8 mouse cellular contexts compared by ENCODE assay signal in the genomic region with DNA sequence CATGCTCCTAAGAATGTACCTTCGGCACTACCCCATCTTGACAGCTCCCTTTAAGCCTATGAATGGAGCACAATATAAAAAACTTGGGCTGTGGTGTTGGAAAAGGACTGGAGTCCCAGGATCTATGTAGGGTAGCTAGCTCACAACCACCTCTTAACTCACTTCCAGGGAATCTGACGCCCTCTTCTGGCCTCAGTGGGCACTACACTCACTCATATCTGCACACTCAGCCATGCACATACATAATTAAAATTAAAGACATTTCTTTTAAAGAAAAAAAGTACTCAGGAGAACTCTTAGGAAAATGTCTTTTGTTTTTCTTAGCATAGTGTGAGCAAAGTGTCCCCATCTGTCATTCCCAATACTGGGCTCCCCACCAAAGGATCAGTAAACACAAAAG.
DNase-seq lines count a peak whose midpoint lies in the region; ATAC-seq and TF ChIP-seq lines count a peak whose summit lies in the region.
"Had no signal": no experiment of that assay in that cellular context is flagged by ENCODE, and none has a peak within 500 bp of the region (broad histone marks: within the 10 kb centered on the region; RNA-seq: fewer than 3 reads in every experiment).

No protein-coding gene starts in this region.

- H3K36me3 ChIP-seq in intestine, postnatal 0 days (ENCODE audit: control insufficient read depth, insufficient read depth) = no peaks in the 10 kb centered on the region
- H3K36me3 ChIP-seq in intestine, embryonic 15.5 days = no peaks in the 10 kb centered on the region
- H3K36me3 ChIP-seq in E14TG2a.4 (ENCODE audit: insufficient read depth, low read length) = no peaks in the 10 kb centered on the region

- peak; percentile 66 for TF ChIP-seq CTCF in intestine, postnatal 0 days (IDR thresholded peaks at IDR 0.05; ENCODE audit: low read depth)
- TF ChIP-seq CTCF in E14TG2a.4 (conservative IDR thresholded peaks at IDR 0.05; ENCODE audit: low read length) = peak; percentile 70

- no peaks in the 10 kb centered on the region; the same call in 1 of the 2 replicates for H3K4me1 ChIP-seq in intestine, postnatal 0 days (replicated peaks; ENCODE audit: control insufficient read depth, insufficient read depth, low read length)
- H3K4me1 ChIP-seq in intestine, embryonic 15.5 days (replicated peaks) = peaks cover 15% of the 10 kb centered on the region
- H3K4me1 ChIP-seq in E14TG2a.4 (replicated peaks; ENCODE audit: low read depth, low read length) = peaks cover 45% of the 10 kb centered on the region

- DNase-seq in A20 (ENCODE audit: low read depth, low spot score) = peak; percentile 61
- peak; percentile 33 for DNase-seq in lung, postnatal 14 days
- no peak for DNase-seq in urinary bladder, postnatal 14 days (ENCODE audit: low spot score)
- no peak for DNase-seq in left cerebral cortex, adult 11 months (ENCODE audit: low spot score)
- DNase-seq: cerebellum, adult 8-10 months had no signal

- WGBS in intestine, postnatal 0 days = 69% methylated on average over 2 of the region's 2 CpGs
- WGBS in intestine, embryonic 15.5 days = 66% methylated on average over 2 of the region's 2 CpGs

- ATAC-seq in intestine, postnatal 0 days = no peak
- no peak for ATAC-seq in intestine, embryonic 15.5 days

- no peak overlapping the region for H3K9ac ChIP-seq in intestine, postnatal 0 days (ENCODE audit: low read depth, low read length)
- H3K9ac ChIP-seq in intestine, embryonic 15.5 days = no peak overlapping the region

- H3K27ac ChIP-seq in intestine, postnatal 0 days (ENCODE audit: low read depth, low read length) = no peak overlapping the region
- no peak overlapping the region for H3K27ac ChIP-seq in intestine, embryonic 15.5 days

- no peaks in the 10 kb centered on the region for H3K27me3 ChIP-seq in intestine, postnatal 0 days (replicated peaks; ENCODE audit: control insufficient read depth, insufficient read depth, low read length)
- no peaks in the 10 kb centered on the region for H3K27me3 ChIP-seq in intestine, embryonic 15.5 days (replicated peaks)
- no peaks in the 10 kb centered on the region for H3K27me3 ChIP-seq in E14TG2a.4 (ENCODE audit: insufficient read depth, low read length)

- no peak overlapping the region for H3K4me3 ChIP-seq in intestine, postnatal 0 days (ENCODE audit: low read depth, low read length)
- H3K4me3 ChIP-seq in intestine, embryonic 15.5 days (replicated peaks) = no peak overlapping the region
- H3K4me3 ChIP-seq in E14TG2a.4 (replicated peaks; ENCODE audit: low read length) = no peak overlapping the region

- H3K4me2 ChIP-seq in intestine, postnatal 0 days (replicated peaks; ENCODE audit: low read depth) = no peak overlapping the region
- no peak overlapping the region for H3K4me2 ChIP-seq in intestine, embryonic 15.5 days (replicated peaks)

- no peaks in the 10 kb centered on the region for H3K9me3 ChIP-seq in intestine, postnatal 0 days (ENCODE audit: control insufficient read depth)
- H3K9me3 ChIP-seq in intestine, embryonic 15.5 days = no peaks in the 10 kb centered on the region
- H3K9me3 ChIP-seq in E14TG2a.4 (ENCODE audit: low read length) = no peaks in the 10 kb centered on the region

Comparison
In these comparisons a context has a peak if more than half of its experiments do, and no peak if none do; other contexts are left out.
1. DNase-seq: peak in A20 (single experiment) and lung, postnatal 14 days (single experiment); none in urinary bladder, postnatal 14 days (single experiment) and left cerebral cortex, adult 11 months (single experiment).